Mouse (Mus musculus) spleen, postnatal 4 days (tissue): ENCODE results near the gene Ccl20.

Source experiments
- DNase-seq, 2 experiments: peaks; one replicate each; pipeline ENCODE4 v3.0.0; 2022; ENCODE audit warnings: low spot score in 2 of 2

The Ccl20 gene

DNA sequence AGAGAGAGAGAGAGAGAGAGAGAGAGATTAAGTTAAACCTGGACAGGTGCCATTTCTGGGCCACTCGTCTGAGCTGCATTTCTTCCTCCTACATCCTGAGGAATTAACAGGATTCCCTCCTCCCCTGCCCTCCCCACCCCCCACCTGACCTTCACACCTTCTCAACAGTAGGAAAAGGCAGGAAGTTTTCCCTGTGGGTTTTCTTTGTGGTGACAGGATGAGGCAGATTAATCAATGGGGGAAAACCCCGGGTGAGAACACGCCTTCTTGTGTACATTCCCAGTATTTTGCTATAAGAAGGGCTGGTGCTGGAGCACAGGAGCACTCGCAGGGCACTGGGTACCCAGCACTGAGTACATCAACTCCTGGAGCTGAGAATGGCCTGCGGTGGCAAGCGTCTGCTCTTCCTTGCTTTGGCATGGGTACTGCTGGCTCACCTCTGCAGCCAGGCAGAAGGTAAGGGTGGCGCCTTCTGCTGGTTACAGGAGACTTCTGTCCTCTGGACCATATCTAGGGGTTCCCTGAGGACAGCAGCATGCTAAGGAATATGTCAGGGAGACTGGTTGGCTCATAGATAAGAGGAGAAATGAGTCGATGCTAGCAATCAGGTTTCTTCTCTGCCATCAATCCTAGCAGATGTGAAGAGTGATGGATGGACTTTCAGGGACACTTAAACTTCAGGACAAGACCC lies at the start of gene Ccl20:
TSS of gene Ccl20 (plus strand) at position 320 of the 691 bp plus-strand sequence.
- no peak for DNase-seq

DNA sequence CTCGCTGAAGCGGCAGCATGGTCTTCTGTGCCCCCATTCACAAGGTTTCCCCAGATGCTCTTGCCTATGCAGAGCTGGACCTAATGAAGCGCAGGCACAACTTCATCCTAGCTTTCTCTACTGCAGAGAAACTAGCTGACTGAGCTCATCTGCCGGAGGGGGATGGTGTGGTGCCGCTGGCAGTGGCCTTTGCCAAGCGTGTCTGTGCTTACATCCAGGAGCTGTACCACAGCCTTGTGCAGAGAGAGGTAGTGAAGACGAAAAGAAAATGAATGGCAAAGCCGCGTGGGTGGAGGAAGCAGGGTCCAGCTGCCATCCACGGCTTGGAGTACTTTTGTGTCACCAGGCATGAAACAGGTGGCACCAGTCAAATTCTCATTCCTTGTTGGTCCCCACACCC lies 49.4 kb upstream of the Ccl20 start:
- no peak for DNase-seq

DNA sequence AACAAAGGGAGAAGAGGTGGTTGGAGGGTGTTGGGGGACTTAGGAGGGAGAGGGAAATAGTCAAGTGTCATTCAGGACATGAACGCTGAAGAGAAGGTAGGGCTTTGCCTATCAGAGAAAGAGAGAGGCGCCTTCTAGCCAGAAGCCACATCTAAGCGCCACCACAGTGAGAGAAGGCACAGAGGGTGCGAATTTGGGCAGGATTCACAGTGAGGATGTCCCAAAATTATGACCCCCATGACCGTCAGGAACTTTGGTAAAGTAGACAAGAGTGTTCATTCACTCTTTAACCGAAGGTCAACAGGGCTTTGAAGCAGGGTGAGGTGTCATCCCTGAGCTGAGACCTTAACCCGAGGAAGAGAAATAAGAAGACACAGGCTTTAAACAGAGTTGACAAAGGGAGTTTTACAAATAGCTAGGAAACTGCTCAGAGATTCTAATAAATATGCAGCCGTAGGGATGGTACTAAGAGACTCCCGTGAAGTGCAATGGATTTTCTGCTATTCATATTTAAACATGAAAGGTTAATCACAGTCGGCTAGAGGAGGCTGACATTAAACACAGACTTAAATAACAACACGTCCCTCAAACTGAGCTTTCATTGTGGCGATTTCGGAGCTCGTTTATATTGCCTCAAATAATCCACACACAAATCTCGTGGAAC lies 40.9 kb upstream of the Ccl20 start:
- DNase-seq: no peak

DNA sequence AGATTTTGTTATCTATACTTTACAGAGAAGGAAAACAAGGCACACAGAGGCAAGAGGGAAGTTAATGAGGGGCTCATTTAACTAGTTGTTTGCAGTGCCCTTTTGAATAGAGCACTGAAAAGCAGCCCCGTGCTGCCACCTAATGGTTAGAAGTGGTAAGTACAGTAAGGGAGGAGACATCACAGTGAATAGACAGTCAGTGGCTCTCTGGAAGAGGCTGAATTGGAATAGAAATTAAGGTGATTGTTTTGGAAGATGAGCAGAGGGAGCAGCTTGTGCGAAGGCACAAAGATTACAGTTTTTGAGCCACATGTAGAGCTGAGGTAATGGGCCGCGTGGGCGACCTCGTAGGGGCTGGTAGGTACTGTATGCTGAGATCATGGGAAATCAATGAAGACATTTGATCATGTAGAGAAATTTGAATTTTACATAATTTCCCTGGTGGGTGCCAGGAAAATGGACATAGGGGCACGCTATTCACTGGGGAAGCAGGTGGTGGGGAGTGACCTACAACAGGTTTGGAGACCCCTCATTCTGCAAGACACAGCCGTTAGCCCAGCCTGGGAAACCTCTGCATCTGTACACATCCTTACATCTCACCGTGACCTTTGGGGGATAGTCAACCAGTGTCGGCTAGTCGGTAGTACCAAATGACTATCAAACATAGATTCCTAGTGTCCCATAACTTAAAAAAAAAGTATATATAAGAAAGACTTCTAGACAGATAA lies 40.2 kb upstream of the Ccl20 start:
- no peak for DNase-seq

DNA sequence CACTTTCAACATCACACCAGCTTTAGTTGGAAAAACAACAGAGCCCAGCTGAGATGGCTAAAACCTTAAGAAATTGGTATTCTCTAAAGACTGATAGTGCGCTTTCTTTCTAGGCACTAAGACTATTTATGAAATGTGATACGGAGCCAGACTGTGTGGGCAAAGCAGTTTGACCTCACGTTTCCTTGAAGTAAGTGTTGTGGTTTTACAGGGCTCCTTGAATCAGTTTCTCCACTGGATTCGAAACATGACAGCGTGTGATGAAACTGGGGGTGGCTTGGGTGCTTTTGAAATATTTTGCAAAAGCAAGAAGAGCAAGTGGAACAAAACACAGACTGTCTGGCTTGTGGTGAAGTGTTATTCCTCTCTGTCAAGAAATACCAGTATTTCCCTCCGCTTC lies 39.5 kb upstream of the Ccl20 start:
- no peak for DNase-seq

DNA sequence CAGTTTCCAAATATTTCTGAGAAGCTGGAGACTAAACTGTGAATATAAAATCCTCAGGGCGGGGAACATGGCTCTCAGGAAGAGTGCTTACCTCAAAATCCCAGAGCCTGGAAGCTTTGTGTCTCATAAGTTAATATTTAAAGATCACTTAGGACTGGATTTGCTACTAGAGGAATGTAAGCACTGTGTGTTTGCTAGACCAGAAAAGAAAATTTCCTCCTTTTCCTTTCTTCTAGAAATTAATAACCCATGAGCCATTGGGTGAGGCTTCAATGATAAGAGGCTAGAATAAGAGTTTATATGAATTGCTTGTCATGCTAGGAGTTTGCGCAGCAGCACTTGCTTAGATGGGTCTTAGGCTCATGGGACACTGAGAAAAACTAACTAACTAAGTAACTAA lies 31.8 kb upstream of the Ccl20 start:
- DNase-seq: no peak

DNA sequence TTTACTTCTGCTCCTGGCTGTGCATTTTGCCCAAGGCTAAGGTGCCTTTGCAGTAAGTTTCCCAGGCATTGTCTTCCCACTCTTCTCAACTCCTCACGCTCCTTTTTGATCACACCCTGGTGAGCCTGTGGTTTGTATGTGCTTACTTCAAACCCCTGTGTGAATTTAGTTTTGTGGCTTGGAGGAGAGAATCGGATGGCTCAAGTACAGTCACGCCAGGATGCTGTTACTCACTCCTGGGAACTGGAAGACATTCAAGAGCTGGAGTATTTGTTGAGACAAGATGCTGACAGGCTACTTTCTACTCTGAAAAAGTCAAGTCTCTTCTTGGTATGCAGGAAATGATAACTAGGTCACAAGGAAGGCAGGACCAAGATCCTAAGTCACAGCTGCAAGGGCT lies 25.3 kb upstream of the Ccl20 start:
- DNase-seq: no peak

DNA sequence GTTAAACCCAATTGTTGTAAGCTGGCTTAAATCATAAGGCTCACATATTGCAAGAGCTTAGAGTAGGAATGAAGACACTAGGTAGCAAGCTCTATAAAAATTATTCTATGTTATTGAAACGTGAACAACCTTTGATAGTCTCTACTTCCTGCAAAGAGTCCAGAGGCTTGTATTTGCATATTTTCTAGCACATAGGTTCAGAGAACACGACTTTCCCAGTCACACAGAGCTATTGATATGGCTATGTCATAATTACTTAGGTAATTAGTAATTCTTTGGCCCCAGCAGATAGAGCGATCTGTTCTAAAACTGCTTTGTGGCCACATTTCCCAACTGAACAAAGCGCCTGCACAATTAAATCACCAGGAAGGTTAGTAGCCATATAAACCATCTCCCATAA lies 19.6 kb upstream of the Ccl20 start:
- no peak for DNase-seq

DNA sequence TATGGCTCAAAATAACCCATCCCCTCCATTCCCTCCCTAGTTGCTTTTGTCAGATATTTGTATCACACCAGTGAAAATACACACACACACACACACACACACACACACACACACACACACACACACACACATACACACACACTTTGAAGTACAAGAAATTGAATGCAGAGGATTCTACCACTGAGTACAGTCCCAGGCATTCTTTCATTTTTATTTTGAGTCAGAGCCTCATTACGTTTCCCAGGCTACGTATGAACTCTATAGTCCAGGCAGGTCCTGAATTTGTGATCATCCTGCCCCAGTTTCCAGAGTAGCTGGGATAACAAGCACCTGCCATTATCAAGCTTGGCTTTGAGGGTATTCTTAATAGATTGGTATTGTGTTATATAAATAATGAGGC lies 17.4 kb upstream of the Ccl20 start:
- DNase-seq: no peak

DNA sequence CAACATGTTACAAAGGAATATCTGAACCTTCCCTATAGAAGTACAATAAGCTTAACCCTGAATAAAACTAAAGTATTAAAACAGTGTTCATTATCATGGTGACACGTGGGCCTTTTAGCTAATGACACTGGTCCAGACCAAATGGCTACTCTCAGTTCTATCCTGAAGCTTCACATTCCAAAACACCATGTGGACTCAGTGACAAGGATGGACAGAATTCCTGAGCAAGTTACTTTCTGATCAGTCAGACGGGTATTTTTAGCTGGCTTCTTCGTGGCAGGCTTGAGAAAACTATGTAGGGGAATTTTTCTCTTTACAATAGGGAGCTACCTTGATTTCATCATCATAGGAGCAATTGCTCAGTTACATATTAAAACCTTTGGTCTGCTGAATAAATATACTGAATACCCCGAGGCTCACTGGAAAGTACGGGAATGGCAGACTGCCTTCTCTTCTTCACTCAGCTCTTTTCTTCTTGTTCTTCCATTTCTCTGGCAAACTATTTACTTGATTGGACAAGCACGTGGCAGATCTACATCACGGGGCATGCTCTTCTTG lies 16.9 kb upstream of the Ccl20 start:
- no peak for DNase-seq

DNA sequence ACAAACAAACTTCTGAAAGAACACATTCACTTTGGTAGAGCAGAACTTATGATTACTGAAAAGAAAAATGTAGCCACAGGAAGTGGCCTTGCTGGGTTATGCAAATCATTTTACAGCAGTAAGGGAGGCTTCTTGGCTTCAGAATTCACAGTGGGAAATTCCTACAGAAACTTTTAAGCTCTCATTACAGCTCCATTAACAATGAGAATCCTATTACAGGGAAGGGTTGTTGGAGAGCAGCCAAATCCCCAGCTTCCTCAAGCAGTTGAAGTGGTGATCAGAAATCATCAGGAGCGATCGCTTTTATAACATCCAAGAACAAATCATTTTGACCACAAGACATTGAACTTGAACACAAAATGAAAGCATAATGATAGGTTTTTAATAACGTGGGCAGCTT lies 14.7 kb upstream of the Ccl20 start:
- no peak for DNase-seq

DNA sequence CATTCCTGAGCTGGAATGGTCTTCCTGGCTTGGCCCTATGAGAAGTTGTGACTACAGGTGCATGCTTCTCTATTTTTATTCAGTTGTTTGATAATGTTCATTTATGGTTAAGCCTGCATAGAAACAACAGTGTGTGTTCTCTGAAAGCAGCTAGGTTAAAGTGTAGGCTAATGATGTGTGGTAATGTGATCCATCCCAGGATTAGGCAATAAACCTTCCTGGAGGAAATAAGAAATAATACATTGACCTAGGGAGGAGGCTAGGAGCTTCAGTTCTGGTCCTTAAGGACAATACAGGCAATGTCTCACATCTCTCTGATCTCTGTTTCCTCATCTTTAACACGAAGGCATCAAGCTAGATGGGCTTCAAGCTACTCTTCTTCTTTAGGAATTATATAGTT lies 11.1 kb upstream of the Ccl20 start:
- DNase-seq: no peak

DNA sequence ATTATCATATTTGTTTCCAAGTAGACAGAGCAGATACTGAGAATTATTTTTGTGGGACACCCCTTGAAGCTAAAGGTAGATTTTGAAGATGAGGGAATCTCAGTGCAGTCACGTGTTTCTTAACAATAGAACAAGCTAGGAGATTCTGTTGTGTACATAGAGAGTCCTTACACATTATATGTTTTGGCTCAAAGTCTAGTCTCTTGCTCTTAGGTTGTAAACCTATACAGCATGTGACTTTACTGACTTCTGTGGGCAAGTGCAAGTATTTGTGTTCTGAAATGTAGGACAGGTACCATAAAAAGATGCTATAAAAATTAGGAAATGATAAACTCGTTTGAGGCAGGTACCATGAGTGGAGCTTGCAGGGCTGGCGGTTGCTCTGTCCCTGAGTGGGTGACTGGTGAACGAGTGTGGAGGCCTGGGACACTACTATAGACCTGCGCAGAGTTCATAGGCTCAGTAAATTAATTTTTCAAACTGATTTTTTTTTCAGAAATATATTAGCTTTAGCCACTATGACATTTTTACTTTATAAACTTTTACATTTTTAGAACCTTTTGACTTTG lies 9.1 kb upstream of the Ccl20 start:
- no peak for DNase-seq

DNA sequence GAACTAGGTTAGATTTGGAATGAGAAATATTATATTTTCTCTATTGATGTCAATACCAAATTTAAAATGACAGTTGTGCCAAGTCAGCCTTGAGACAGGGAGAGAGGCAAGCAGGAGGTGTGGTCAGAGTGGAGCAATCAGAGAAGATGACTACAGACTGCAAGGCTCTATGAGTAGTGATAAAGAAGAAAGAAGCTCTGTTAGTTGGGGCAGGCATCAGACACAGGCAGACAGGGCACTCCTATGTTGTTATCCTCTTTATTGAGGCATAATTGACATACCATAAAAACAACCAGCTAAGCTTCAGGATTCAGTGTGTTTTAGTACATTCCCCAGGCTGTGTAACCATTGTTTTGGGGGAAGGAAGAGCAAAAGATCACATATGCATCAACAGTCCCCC lies 5.6 kb upstream of the Ccl20 start:
- no peak for DNase-seq

DNA sequence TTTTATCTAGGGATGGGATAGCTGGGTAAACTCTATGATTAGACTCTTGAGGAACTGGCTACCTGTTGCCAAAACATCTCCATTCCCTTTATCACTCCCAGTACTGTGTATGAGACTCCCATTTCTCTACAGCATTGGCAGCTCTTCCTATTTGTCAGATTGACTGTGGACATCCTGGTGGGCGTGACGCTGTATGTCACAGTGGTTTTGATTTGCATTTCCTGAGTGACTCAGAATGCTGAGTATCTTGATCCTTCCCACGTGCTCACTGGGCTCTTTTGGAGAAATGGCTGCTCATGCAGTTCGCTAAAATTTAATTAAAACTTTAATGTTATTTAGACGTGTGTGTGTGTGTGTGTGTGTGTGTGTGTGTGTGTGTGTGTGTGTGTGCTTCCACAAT lies 4.8 kb upstream of the Ccl20 start:
- no peak for DNase-seq

DNA sequence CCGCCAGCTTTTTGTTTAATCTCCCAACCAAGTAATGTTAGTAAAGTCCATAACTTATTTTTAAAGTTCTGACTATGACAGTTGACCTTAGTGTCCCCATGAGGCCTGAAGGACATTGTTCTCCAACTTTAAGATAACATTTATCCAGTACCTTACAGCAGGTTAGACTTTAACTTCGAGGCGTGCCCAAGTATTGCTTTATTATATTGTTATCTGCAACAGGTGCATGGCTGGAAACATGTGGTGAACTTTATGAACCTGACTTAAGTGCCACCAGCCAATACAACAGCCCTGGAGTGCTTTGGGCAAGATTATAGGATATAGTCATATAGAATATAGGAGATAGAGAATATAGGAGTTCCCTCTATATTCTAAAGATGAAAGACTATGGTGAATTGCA lies 651 bp downstream of the Ccl20 start:
- DNase-seq: no peak

DNA sequence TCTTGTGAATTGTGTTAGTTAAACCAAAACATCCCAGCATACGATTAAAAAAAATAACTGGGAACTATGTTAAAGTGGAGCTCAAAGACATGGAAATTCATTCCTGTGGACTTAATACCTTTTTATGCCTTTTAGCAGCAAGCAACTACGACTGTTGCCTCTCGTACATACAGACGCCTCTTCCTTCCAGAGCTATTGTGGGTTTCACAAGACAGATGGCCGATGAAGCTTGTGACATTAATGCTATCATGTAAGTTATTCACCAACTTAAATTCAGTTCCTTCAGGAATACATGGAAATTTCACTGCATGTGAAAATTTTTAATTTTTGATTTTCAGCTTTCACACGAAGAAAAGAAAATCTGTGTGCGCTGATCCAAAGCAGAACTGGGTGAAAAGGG lies 1.1 kb downstream of the Ccl20 start:
- DNase-seq: no peak

DNA sequence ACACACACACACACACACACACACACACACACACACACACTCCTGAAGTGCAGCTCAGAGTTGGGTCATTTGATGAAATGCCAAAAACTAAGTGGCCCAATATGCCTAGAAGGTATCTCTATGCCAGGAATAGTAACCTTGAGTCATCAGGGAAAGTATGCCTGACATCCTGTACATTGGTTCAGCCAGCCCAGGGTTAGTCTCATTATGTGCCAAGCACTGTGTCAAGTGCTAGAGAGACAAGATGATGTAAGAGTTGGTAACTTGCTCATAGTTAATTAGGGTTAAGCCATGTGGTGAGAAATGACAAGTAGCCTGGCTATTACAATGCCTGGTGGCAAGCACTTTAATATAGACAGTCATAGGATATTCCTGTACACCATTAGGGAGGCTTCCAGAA lies 3.3 kb downstream of the Ccl20 start:
- no peak for DNase-seq

DNA sequence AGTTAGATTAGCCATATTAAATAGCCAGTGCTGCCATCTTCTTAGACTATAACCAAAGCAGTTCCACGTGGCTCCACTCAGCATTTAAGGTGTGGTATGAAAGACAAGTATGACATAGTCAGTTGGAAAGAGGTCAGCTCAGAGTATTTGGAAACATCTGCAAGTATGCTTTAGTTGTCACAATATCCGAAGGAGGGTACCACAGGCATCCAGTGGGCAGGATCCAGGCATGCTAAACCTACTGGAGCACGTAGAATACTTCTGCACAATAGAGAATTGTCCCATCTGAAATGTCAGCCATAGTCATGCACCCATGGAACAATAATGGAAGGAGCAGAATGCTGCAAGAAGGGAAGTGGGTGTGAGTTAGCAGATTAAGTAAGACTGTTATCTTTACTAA lies 3.7 kb downstream of the Ccl20 start:
- DNase-seq: no peak

DNA sequence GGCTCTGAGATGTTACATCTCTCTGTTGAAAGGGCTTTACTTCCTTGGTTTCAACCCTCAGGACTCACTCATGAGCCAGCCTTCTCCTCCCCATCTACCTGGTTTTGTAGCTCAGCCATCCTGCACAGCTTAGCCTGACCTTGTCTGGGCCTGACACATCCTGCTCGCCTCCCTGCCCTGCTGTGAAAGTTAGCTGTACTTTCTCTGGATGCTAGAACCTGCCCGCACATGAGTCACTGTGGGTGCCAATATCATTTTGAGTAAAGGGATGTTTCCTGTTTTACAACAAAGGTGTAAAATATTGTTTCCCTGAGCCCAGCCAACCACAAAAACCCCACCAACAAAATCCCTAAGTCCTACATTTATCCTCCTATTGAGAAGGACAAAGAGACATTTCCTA lies 6.6 kb downstream of the Ccl20 start:
- no peak for DNase-seq

DNA sequence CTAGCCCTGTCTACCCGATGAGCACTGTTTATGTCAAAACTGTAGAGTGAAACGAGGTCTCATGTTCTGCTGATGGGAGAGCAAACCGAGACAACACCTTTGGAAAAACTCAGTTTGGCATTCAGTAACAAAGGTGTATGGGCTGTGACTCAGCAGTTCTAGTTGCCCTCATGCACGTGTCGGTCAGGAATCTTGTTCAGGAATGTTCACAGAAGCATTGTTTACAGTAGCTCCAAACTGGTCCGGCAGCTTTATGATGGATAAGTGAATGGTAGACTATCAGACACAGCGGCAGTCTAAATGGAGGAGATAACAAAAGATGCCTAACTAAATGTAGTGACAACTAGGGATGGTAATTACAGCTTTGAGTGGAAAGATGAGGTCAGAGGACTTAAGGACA lies 19.3 kb downstream of the Ccl20 start:
- no peak for DNase-seq

DNA sequence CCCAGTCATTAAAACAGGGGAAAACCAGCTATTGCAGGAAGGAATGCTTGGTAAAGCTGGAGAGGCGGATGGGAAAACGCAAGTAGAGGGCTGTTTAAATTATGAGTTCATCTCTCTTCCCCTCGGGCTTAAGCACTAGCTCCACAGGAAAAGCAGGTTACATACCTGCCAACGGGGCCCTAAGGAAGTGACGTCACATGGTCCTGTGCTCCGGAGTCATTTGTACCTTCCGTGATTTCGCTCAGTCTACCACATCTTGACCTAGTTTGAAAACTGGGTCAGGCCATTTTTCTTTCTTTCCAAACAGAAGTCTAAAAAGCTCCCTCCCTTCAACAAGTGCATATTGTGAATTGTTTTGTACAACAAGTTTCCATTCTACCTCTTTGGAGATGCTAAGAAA lies 21.3 kb downstream of the Ccl20 start:
- no peak for DNase-seq

DNA sequence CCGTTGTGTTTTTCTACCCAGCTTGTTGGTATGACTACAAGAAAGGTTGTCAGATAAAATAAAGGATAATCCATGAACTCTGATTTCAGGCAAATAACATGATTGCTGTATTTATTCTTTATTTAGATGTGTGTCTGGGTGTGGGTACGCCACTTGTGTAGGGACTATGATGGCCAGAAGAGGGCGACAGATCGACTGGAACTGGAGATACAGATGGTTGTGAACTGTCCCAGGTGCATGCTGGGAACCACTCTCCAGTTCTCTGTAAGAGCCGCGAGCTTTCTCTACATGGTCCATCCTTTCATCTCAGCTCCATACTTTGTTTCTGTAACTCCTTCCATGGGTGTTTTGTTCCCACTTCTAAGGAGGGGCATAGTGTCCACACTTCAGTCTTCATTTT lies 22.2 kb downstream of the Ccl20 start:
- DNase-seq: no peak
